Mouse (Mus musculus) testis, adult 10 weeks (tissue): ENCODE measurements around the gene Atg3. TPM values are rescaled to one million over a fixed set of nuclear protein-coding genes. Genes with fewer than 3 reads are reported as not detected.

Source experiments
- polyA plus RNA-seq: library from polyadenylated mRNA; stranded (reverse); fragments of 350-450 nt; fragmentation: Illumina TruSeq; extraction: RNeasy Lipid Tissue Mini Kit (QIAGEN cat#74804); gene quantifications from one replicate; pipeline ENCODE4 v1.2.3, GENCODE M21; 2014; ENCODE audit warnings: low read depth, low replicate concordance

Atg3 gene
- polyA plus RNA-seq, result 75.0 TPM

DNA sequence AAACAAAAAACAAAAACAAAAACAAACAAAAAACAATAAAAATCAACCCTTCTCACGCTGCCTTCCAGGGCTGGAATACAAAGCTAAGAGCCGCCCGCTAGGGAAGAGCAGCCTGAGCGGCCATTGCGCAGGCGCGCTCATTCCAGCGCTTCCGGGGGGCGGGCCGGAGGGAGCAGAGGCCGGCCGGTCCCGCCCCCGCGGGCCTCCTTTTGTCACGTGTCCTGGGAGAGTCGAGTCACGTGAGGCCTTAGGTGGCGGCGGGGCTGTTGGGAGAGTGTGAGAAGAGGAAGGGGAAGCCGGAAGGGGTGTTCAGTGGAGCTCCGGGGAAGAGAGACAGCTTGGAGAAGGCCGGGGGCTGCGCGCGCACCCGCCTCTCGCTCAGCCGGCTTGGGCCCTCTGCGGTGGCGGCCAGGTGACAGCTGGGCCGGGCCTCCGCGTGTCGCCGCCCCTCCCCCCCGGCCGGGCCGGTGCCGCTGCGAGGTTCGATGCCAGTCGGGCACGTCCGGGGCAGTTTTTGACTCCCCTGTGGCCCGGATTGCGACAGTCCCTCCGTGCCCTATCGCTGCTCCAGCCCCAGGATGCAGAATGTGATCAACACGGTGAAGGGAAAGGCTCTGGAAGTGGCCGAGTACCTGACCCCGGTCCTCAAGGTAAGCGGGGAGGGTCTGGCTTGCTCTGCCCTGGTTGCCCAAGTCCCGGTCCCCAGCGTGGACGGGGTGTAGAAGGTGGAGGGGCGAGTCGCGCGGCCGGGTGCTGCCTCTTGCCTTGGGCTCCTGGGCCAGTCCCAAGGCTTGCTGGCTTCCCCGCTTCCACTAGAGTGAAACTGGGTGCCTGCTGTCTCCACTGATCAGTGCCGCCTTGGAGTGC, at the start of gene Atg3, which contains the start of gene Slc35a5:
Gene Atg3 (plus strand): TSS at position 264 of the 867 bp plus-strand sequence.
Gene Slc35a5 (minus strand): TSS at position 185 of the 867 bp plus-strand sequence.

DNA sequence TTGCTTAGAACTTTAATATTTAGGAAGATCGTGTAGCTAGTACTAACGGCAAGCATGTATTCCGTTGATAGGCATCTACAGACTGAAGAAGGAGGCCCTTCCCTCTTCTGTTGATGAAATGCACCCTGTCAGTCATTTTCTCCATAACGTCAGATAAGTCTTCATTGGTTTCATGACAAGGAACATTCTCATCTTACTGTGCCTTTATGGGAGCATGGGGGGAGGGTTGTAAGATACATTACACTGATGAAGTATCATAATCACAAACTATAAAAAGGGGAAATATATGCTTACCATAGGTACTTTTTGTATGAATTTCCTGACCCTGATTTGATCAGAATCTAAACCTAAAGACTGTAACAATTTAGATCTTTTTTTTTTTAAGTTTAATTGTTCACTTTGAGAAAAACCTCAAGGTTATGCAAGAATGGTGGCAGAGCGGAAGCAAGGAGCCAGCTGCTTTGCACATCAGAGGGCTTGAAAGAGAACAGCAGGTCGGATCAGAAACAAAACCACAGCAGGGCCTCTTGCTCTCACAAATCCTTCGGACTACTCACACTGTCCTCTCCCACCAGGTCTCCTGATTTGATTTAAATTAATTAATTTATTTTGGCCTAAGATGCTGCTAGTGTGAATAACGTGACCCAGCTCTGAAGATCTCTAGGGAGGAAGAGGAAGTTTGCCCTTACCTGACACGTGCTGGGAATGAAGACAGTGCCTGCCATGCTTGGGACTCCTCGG, 65.2 kb downstream of the Atg3 start, which contains the start of gene Btla:
Gene Btla (plus strand): TSS at position 668 of the 741 bp plus-strand sequence.

Other genes starting within 250 kb of the Atg3 start
- 1.6 TPM for gene Cd200r3, start 215.1 kb upstream of the Atg3 start, polyA plus RNA-seq
- gene Ccdc80, start 65.4 kb upstream of the Atg3 start, polyA plus RNA-seq, result 1.1 TPM
- 110 TPM for gene Slc35a5, start 79 bp upstream of the Atg3 start, polyA plus RNA-seq
- gene Btla, start 65.5 kb downstream of the Atg3 start, polyA plus RNA-seq, result 0.11 TPM